Mouse (Mus musculus) hindbrain, embryonic 15.5 days (tissue): ENCODE results near the gene Fn3krp. TPM values are rescaled to one million over a fixed set of nuclear protein-coding genes. Genes with fewer than 3 reads are reported as not detected.

ENCODE experiments used
- ATAC-seq: fragments of 200-750 bp; cut with Nextera tagmentation; 2 replicates; pipeline ENCODE4 v1.8.0; 2017; ENCODE audit warnings: low read depth, moderate number of reproducible peaks, moderate TSS enrichment; ENCODE audit not compliant: low FRiP score
- H3K27ac ChIP-seq: fragments of 300-500 bp; sonication (generic); replicated peaks from 2 replicates; pipeline ENCODE4 v1.5.1; 2015; ENCODE audit warnings: mild to moderate bottlenecking, inconsistent platforms
- H3K27me3 ChIP-seq: fragments of 300-500 bp; sonication (generic); 2 replicates; pipeline ENCODE4 v1.6.1; 2015; ENCODE audit warnings: control low read depth, inconsistent platforms
- H3K36me3 ChIP-seq: fragments of 300-500 bp; sonication (generic); 2 replicates; pipeline ENCODE4 v1.6.1; 2015; ENCODE audit warnings: control low read depth, inconsistent platforms
- H3K4me1 ChIP-seq: fragments of 300-500 bp; sonication (generic); replicated peaks from 2 replicates; pipeline ENCODE4 v1.6.1; 2015; ENCODE audit warnings: control low read depth, inconsistent platforms
- H3K4me2 ChIP-seq: fragments of 300-500 bp; sonication (generic); 2 replicates; pipeline ENCODE4 v1.6.1; 2015; ENCODE audit warnings: moderate library complexity, mild to moderate bottlenecking, inconsistent platforms
- H3K4me3 ChIP-seq: fragments of 300-500 bp; sonication (generic); 2 replicates; pipeline ENCODE4 v1.5.1; 2015; ENCODE audit warnings: mild to moderate bottlenecking, inconsistent platforms
- H3K9ac ChIP-seq: fragments of 300-500 bp; sonication (generic); 2 replicates; pipeline ENCODE4 v1.6.1; 2015; ENCODE audit warnings: inconsistent platforms
- H3K9me3 ChIP-seq: fragments of 300-500 bp; sonication (generic); 2 replicates; pipeline ENCODE4 v1.6.1; 2016; ENCODE audit warnings: control low read depth, inconsistent platforms
- WGBS: fragments of 180-500 bp; shearing (Covaris S2); methylation state at CpG from one replicate; pipeline ENCODE4 v1.1.7; 2015; 5-methylcytosine and 5-hydroxymethylcytosine counted together
- microRNA-seq: library from miRNA; unstranded; fragments of <30 nt; microRNA quantifications from one replicate; pipeline ENCODE4, GENCODE M21; 2016
- polyA plus RNA-seq: library from polyadenylated mRNA; unstranded; fragments of >200 nt; fragmentation: Nextera tagmentation; extraction: Ambion mirVana; gene quantifications from 2 replicates; pipeline ENCODE4 v1.2.1, GENCODE M21; 2015

Gene Fn3krp
- polyA plus RNA-seq, 1 experiment from 2014 or later: 9.4 TPM

- ATAC-seq: no peak
- Histone ChIP-seq H3K4me1 (peaks cover 17% of the 10 kb centered on the region), H3K4me2 (no peak overlapping the region), H3K27ac (no peak overlapping the region), H3K9me3 (no peaks in the 10 kb centered on the region), H3K36me3 (peaks cover 52% of the 10 kb centered on the region), H3K27me3 (no peaks in the 10 kb centered on the region), H3K4me3 (no peak overlapping the region), H3K9ac (no peak overlapping the region)
- WGBS: 96% methylated on average over 3 of the region's 3 CpGs
These were observed 36.7 kb downstream of the Fn3krp start for GRCm38 (mm10) chr11:121457874-121458273.

DNA sequence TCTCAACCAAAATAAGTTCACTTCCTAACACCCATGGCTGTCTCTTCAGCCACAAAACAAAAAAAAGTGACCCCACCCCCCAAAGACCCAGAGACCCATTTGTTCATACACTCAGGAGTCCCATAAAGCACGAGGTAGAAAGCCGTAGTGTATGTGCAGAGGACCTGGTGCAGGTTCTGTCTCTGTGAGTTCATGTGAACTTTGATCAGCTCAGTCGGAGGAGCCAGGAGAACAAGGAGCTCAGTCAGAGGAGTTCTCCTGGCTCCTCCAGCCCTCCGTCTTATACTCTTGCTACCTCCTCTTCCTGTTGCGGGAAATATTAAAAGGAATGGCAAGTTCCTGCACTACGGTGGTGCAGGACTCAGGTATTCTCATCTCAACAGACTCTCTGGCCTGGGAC is 46.2 kb downstream of the Fn3krp start:
- ATAC-seq: no peak
- H3K4me2 ChIP-seq: no peak overlapping the region
- no peak overlapping the region for H3K27ac ChIP-seq
- H3K9me3 ChIP-seq: no peaks in the 10 kb centered on the region
- no peak overlapping the region for H3K4me3 ChIP-seq
- no peak overlapping the region for H3K9ac ChIP-seq
- peaks cover 46% of the 10 kb centered on the region for H3K36me3 ChIP-seq
- 95% methylated on average over 6 of the region's 6 CpGs for WGBS
- no peaks in the 10 kb centered on the region for H3K4me1 ChIP-seq
- H3K27me3 ChIP-seq: no peaks in the 10 kb centered on the region

- no peak for ATAC-seq
- Histone ChIP-seq H3K4me3 (no peak overlapping the region), H3K4me1 (no peaks in the 10 kb centered on the region), H3K36me3 (peaks cover 19% of the 10 kb centered on the region), H3K4me2 (no peak overlapping the region), H3K9me3 (no peaks in the 10 kb centered on the region), H3K27me3 (no peaks in the 10 kb centered on the region), H3K27ac (no peak overlapping the region), H3K9ac (no peak overlapping the region)
- 89% methylated on average over 3 of the region's 3 CpGs for WGBS
These were observed 53.6 kb downstream of the Fn3krp start for GRCm38 (mm10) chr11:121474831-121475230.

DNA sequence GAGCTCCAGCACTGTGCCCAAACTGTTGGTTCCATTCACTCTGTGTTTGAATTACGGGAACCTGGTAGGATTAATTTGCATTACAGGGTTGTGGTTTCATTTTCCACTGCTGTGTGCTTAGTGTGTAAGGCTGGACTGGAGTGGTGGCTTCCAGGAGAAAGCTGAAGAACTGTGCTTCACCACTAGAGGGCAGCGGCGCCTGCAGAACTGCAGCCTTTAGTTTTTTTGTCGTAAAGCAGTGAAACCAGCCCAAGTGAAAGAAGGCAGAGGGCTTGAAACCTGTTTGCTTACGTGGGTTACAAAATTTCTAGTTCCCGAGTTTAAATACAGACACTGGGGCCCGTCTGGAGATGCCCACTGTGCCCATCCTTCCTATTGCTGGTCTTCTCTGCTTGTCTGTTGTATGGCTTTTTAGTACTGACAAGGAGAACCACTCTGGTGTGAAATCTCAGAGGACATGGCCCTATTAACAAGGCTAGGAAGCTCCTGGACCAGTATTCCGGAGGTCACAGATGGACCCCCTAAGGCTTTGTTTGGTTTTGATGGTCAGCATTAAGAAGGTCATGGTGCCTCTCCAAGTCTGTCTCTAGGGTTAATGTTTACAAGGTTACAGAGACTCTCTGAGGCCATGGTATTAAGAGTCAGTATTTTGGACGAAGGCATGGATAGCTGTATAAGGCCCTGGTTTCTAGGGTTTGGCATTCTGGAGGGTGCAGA is 54.7 kb downstream of the Fn3krp start:
- Histone ChIP-seq H3K27ac (no peak overlapping the region), H3K36me3 (peaks cover 16% of the 10 kb centered on the region), H3K27me3 (no peaks in the 10 kb centered on the region), H3K4me2 (no peak overlapping the region), H3K9me3 (no peaks in the 10 kb centered on the region), H3K4me3 (no peak overlapping the region), H3K4me1 (no peaks in the 10 kb centered on the region), H3K9ac (no peak overlapping the region)
- WGBS: 35% methylated on average over 9 of the region's 9 CpGs
- ATAC-seq: peak; percentile 63; the same call in 1 of the 2 replicates

- Histone ChIP-seq H3K27ac (no peak overlapping the region), H3K9me3 (no peaks in the 10 kb centered on the region), H3K9ac (no peak overlapping the region), H3K4me3 (no peak overlapping the region), H3K36me3 (peaks cover 14% of the 10 kb centered on the region), H3K27me3 (no peaks in the 10 kb centered on the region), H3K4me1 (no peaks in the 10 kb centered on the region), H3K4me2 (no peak overlapping the region)
- no peak for ATAC-seq
- 93% methylated on average over 15 of the region's 15 CpGs for WGBS
These were observed 58.4 kb downstream of the Fn3krp start for GRCm38 (mm10) chr11:121479476-121480203.

Small RNAs within 50 kb of the gene (microRNA-seq; reads per million reads assigned to microRNA genes)
- not detected for gene Mir7236

Other genes starting within 250 kb of the Fn3krp start
- gene Hexdc, start 217.0 kb upstream of the Fn3krp start, polyA plus RNA-seq: 31.6 and 32.5 TPM in 2 replicates
- gene Ogfod3, start 216.7 kb upstream of the Fn3krp start, polyA plus RNA-seq: 28.3 and 29.9 TPM in 2 replicates
- gene Cybc1, start 192.1 kb upstream of the Fn3krp start, polyA plus RNA-seq: 36.9 and 37.4 TPM in 2 replicates
- gene Narf, start 184.1 kb upstream of the Fn3krp start, polyA plus RNA-seq: 81.6 and 86.8 TPM in 2 replicates
- 15.7 TPM in 2 replicates for gene Foxk2, start 161.4 kb upstream of the Fn3krp start, polyA plus RNA-seq
- gene Wdr45b, start 67.0 kb upstream of the Fn3krp start, polyA plus RNA-seq: 83.0 and 85.1 TPM in 2 replicates
- 11.4 and 12.1 TPM in 2 replicates for gene Rab40b, start 33.1 kb upstream of the Fn3krp start, polyA plus RNA-seq
- 7.0 and 7.4 TPM in 2 replicates for gene Fn3k, start 13.5 kb downstream of the Fn3krp start, polyA plus RNA-seq
- gene Tbcd, start 30.5 kb downstream of the Fn3krp start, polyA plus RNA-seq: 61.3 and 63.6 TPM in 2 replicates
- 0.40 and 0.41 TPM in 2 replicates for gene Zfp750, start 97.9 kb downstream of the Fn3krp start, polyA plus RNA-seq